Mouse (Mus musculus) cerebellum, adult 18-20 months (tissue): ENCODE measurements around the gene Lhx6.
A peak's percentile ranks its signal among the peaks of the same experiment; 100 is the strongest.

Experiments
- DNase-seq, 2 experiments: peaks; one replicate each; pipeline ENCODE4 v3.0.0; 2021

Gene Lhx6

GRCm38 (mm10) chr2:36092748-36093147, 12.5 kb downstream of the Lhx6 start:
- no peak for DNase-seq

GRCm38 (mm10) chr2:36090853-36091741, 14.1 kb downstream of the Lhx6 start:
- DNase-seq = no peak

DNA sequence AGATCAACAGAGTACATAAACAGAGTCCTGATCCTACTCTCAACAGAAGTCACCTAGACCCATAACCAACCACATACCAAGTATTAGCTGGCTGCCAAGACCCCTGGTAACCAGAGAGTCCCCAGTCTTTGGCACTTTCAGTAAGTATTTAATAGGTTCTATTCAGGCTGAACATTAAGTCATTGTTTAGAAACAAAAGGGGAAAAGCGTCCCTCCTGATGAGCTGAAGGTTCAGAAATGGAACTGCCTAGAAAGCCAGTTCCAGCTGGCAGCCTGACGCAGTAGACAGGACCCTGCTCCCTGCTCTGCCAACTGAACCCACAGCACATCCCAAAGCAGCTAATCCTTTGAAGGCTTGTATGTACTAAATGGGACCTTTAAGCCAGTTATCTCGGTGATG, 16.0 kb downstream of the Lhx6 start:
- no peak for DNase-seq

DNA sequence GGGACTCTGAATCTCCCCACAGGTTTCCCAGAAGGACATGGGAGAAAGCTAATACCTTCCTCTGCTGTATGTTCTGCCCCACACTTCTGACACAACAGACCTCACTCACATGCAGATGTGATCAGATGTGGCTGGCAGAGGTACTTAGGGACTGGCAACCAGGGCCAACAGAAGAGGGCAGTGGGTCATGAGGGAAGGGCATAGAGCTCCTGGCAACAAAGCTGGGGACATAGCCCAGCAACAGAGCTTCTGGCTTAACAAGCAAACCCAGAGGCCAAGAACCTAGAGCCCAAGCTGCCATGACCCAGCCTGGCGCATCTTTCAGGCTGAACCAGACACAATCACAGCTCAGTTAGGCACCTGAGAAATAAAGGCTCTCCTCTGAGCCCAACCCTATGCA, 20.2 kb downstream of the Lhx6 start:
- DNase-seq = no peak

GRCm38 (mm10) chr2:36082802-36083580, 22.2 kb downstream of the Lhx6 start:
- DNase-seq = no peak

DNA sequence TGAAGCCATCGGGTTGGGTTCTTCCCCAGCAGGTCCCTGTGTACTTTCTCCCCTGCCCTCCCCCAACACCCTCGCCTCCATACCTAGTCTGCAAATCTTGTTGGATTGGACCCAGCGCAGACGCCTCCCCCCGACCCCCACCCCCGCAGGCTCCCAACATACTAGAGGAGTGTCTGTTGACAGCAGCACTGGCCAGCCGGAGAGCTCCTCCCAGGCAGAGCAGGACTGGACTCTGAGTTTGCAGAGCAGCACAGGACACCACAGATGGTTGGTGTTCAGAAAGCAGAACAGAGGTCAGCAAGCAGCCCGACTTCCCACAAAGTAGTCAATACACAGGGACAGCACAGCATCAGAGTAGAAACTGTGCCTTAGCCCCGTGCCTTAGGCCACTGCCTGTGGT, 23.8 kb downstream of the Lhx6 start:
- DNase-seq = no peak

- DNase-seq = no peak
Measured at GRCm38 (mm10) chr2:36077160-36077761, 27.9 kb downstream of the Lhx6 start.

- no peak for DNase-seq
Measured at GRCm38 (mm10) chr2:36075210-36075609, 30.0 kb downstream of the Lhx6 start.

DNA sequence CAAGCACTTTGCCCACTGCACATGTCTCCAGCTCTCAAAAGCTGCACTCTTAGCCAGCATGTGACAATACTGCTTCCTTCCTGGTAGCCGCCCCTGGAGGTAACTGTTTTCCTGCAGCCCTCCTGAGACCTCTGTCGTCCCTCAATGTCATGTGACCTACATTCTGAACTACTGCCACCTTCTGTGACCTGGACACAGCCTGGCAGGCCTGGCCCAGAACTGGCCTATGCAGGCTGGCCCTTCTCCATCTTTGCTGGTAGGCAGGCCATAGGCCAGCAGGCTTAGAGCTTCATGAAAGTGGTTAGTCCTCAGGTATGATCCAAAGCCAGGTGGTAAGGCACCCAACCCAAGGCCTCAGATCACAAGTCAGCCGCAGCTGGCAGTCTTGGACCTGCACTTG, 31.4 kb downstream of the Lhx6 start:
- no peak for DNase-seq

GRCm38 (mm10) chr2:36071660-36072305, 33.4 kb downstream of the Lhx6 start:
- DNase-seq = no peak

DNA sequence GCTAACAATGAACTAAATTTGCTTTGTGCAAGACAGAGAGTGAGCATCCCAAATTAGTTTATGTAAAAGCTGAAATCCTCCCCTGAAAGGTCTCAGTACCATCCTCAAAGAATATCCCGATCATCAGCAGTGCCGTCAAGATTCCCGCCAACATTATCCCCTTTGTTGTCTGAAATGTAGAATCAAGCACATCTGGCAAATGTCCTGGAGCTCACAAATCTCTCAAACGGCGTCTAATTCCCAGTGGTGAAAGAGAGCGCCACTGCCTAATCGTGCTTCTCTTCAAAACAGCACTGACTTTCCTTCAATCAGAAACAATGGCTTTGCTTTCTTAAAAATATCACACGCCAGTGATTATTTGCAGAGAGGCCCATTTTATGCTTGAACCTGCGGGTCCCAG, 38.1 kb downstream of the Lhx6 start:
- no peak for DNase-seq

DNA sequence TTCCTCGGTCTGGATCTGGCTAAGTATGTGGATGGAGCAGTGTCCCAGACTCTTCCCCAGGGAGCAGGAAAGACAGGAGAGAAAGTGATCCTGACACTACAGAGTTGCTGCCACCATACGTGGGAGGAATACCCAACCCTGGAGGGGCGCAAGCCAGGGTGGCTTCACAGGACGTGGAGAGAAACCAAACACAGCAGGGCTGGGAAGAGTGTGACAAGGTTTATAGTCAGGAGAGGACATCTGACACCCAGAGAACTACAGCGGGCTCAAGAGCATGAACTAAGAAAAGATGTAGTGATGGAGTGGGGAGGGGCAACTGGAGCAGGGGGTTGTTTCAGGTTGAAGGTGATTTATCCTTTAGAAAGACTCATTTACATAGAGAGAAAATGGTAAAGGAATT, 43.8 kb downstream of the Lhx6 start:
- DNase-seq = no peak

GRCm38 (mm10) chr2:36056248-36056647, 49.0 kb downstream of the Lhx6 start:
- no peak for DNase-seq

DNA sequence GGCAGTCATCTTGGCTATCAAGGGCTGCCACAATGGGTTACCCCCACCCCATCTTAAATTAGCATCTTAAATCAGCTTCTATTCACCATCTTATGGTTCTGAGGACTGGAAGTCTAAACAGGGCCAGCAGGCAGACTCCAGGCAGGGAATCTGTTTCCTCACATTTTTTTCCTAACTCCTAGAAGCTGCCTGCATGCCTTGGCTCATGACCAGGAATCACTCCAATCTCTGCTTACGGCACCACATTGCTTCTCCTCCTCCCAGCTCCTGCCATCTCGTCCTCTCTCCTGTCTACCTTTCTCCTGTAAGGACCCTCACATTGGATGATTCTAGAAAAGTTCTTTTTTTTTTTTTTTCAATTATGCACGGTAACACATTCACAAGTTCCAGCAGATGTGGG, 52.0 kb downstream of the Lhx6 start:
- DNase-seq = no peak

- no peak for DNase-seq
Measured at GRCm38 (mm10) chr2:36049567-36049954, 55.6 kb downstream of the Lhx6 start.

DNA sequence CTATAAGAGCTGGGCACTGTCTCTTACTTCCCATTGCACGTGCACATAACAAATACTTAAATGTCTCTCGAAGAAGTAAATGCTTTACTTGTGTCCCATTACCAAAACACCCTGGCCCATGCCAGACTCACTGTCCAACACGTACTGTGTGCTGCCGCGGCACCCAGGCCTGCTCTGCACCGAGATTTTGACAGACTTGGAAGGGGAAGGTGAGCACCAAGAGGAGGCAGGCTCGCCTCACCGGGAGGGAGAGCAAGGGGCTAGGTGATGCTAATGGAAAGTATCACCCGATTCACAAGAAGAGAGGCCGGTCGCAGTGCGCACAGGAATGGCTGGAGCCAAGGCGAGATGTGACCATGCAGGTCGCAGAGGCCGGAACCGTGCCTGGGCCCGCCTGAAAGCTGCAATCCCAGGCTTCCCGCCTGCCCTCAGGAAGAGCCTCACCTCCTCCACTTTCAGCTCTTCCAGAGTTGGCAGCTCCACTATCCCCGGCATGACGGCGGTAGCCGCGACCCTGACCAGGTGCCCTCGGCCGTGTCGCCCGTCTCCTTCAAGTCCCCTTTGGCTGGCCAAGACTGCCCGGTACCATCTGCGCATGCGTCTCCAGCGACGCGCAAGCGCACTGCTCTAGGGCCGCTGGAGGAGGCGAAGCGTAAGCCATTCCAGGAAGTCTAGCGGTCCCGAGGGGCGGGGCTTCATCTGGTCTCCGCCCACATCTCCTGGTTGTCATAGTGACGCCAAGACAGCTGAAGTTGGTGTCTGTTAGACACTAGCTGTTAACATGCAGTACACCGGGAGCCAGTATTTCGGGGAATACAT, 56.3 kb downstream of the Lhx6 start, which contains the start of the genes Ndufa8 and Morn5:
Ndufa8 (minus strand) TSS at position 659 of the 819 bp plus-strand sequence.
Morn5 (plus strand) TSS at position 711 of the 819 bp plus-strand sequence.
- DNase-seq = peak; percentile 98

- DNase-seq = no peak
Measured at GRCm38 (mm10) chr2:36048164-36048563, 57.0 kb downstream of the Lhx6 start.

DNA sequence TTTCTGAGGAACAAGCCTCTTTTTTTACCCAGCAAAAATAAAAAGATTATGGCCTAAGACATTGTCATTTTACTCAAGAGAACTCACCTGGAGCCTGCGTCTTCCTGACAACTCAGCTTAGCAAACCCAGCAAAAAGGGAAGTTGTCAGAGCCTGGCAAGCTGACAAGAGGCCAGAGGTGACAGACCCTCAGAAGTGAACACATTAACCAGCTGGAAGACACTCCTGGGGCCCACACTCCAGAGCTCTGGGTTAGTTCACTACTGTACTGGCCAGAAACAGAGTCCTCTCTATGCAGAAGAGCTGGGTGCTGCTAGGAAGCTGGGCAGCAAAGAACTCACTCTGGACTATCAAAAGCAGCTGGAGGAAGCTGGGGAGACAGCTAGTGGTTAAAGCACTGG, 64.3 kb downstream of the Lhx6 start:
- DNase-seq = no peak

DNA sequence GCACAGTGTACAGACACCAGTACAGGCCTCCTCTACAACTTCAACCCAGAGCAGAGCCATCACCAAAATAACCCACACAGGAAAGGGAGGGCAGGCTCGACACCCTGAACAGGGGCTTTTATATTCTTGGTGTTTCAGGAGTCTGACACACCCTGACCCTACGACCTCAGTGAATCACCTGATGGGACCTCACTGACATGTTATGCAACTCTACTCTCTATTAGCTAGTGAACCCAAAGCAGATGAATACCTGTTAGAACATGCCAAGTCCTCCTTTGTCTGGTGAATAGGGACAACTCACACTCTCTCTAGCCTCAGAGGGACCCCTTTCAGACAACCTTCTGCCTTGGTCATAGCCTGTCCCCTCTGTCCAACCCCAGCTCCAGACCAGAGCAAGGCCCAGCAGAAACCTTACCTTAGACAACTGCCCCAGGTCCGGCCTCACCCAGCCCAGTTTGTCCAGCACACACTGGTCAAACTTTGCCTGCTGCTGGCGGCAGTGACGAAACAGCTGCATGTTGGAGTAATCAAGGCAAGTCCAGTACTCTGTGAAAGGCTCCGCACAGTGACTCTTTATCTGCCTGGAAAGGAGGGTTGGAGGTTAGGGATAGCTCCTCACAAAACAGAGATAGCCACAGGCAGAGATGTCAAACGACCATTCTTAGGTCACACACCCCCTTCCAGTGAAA, 65.8 kb downstream of the Lhx6 start:
- DNase-seq = no peak

DNA sequence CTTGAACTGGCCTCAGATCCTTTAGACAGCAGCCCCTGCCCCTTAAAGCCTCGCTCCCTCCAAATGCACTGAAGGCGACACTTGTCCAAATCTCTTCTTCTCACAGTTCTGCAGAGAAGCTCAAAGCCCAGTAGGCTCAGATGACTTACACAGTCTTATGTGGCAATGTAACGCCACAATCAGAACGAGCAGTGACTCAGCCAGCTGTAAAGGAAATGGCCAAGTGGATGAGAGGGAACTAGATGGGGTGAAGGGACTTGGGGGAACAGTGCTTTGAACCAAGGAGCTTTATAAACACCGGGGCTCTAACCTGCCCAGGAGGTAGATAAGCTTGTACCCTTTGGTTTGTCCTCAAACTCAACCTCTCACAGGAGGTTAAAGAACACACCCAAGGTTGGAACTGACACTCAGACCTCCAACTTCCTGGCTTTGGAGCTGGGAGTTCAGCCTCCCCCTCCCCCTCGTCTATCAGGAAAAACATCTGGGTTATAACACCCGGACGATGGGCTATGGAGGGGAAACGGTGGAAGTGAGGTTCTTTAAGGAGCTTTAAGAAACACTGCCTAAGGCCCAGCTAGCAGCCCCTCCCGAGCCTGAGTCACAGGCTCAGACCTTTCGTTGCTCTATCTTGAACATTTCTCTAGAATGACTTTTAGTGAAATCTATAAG, 69.7 kb downstream of the Lhx6 start:
- no peak for DNase-seq

DNA sequence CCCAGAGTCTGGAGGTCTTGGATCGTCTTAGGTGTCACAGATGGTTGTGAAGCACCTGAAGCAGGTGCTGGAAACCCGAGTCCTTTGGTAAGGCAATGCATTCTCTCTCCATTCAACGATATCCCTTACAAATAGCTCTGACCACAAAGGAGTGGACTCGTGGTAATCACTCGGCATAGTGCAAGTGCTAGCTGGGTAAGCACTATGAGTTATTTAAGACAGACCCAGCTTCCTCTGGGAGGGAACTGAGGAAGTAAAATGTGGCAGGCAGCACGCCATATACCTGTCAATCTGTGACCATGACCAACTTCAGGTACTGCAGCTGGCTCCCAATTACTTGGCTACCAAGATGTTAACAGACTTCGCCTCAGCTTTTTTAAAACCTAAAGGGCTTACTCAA, 70.3 kb downstream of the Lhx6 start:
- no peak for DNase-seq
